Mouse (Mus musculus) Patski (cell line): ENCODE results near the gene Zg16. TPM values are rescaled to one million over a fixed set of nuclear protein-coding genes. Genes with fewer than 3 reads are reported as not detected.

ENCODE experiments used
- ATAC-seq: fragments of 100-300 bp; one replicate; pipeline ENCODE4 v1.8.0; 2021
- CTCF ChIA-PET: fragments of 350-600 bp; sonication (Branson Sonifier 250); formaldehyde crosslinking; loops from one replicate; lab custom pipeline; 2022; ENCODE audit warnings: inconsistent platforms; lab: Charles Lee
- POLR2A ChIA-PET: fragments of 350-600 bp; sonication (Branson Sonifier 250); formaldehyde crosslinking; loops from one replicate; lab custom pipeline; 2022; ENCODE audit warnings: antibody characterized with exemption, inconsistent platforms; lab: Charles Lee
- DNase-seq: peaks from one replicate; pipeline ENCODE4 v3.0.0-alpha.2; 2011; ENCODE audit warnings: low read depth, low spot score
- H3K27me3 ChIP-seq: fragments of 371-371 bp; one replicate; pipeline ENCODE4 v1.5.1; 2021
- CTCF ChIP-seq: fragments of 100-300 bp; IDR thresholded peaks from one replicate; pipeline ENCODE4 v1.5.1; 2021
- in situ Hi-C: fragments of 300-500 bp; cut with MboI; formaldehyde crosslinking; loops from 3 replicates; pipeline ENCODE4 v1.11.1; 2018; ENCODE audit warnings: low pct_unique_long_range_greater_than_20kb, mixed read lengths
- polyA plus RNA-seq: library from polyadenylated mRNA; unstranded; gene quantifications from one replicate; pipeline ENCODE4 v1.2.3, GENCODE M21; 2021

Zg16 gene
- polyA plus RNA-seq, 1 experiment from 2014 or later = not detected

- in situ Hi-C loops = no loop called here
- ChIA-PET CTCF (no interaction called here), POLR2A (no interaction called here)
- TF ChIP-seq CTCF = no peak
- H3K27me3 ChIP-seq = no peaks in the 10 kb centered on the region
- DNase-seq (no peak), ATAC-seq (no peak)
Observed at GRCm38 (mm10) chr7:127080045-127080444, 7.1 kb downstream of the Zg16 start.

- ChIA-PET CTCF (no interaction called here), POLR2A (no interaction called here)
- in situ Hi-C loops = no loop called here
- ATAC-seq = no peak
- no peak for DNase-seq
- no peak for TF ChIP-seq CTCF
- H3K27me3 ChIP-seq = no peaks in the 10 kb centered on the region
Observed at GRCm38 (mm10) chr7:127077692-127078091, 9.4 kb downstream of the Zg16 start.

GRCm38 (mm10) chr7:127076188-127076587 is 10.9 kb downstream of the Zg16 start:
- H3K27me3 ChIP-seq = no peaks in the 10 kb centered on the region
- in situ Hi-C loops = no loop called here
- no peak for TF ChIP-seq CTCF
- ATAC-seq (peak; percentile 17), DNase-seq (peak; percentile 72)
- POLR2A ChIA-PET = no interaction called here
- CTCF ChIA-PET = no interaction called here

- ATAC-seq (no peak), DNase-seq (no peak)
- POLR2A ChIA-PET = interaction anchor here (0.6 kb wide), 2 partner anchors 56 to 705 kb away, joined by 4 to 6 read pairs; partner anchors contain the start of gene Pagr1a
- H3K27me3 ChIP-seq = no peaks in the 10 kb centered on the region
- in situ Hi-C loops = no loop called here
- no peak for TF ChIP-seq CTCF
- CTCF ChIA-PET = no interaction called here
Observed at GRCm38 (mm10) chr7:127073221-127073620, 13.9 kb downstream of the Zg16 start.

- DNase-seq (no peak), ATAC-seq (no peak)
- H3K27me3 ChIP-seq = no peaks in the 10 kb centered on the region
- in situ Hi-C loops = no loop called here
- ChIA-PET CTCF (interaction anchor here (1.0 kb wide), 1 partner anchor 43 kb away, joined by 4 read pairs; no protein-coding TSS in a partner anchor), POLR2A (interaction anchor here (0.8 to 0.9 kb wide), 2 partner anchors 29 to 43 kb away, joined by 3 read pairs; partner anchors contain the start of gene Kif22)
- no peak for TF ChIP-seq CTCF
Observed at GRCm38 (mm10) chr7:127070871-127071413, 16.2 kb downstream of the Zg16 start.

GRCm38 (mm10) chr7:127066317-127066716 is 20.8 kb downstream of the Zg16 start:
- ChIA-PET POLR2A (no interaction called here), CTCF (no interaction called here)
- no peaks in the 10 kb centered on the region for H3K27me3 ChIP-seq
- in situ Hi-C loops = no loop called here
- no peak for TF ChIP-seq CTCF
- DNase-seq = no peak
- no peak for ATAC-seq

GRCm38 (mm10) chr7:127065538-127065937 is 21.6 kb downstream of the Zg16 start:
- ChIA-PET POLR2A (no interaction called here), CTCF (no interaction called here)
- in situ Hi-C loops = no loop called here

GRCm38 (mm10) chr7:127055026-127055585 is 32.0 kb downstream of the Zg16 start:
- H3K27me3 ChIP-seq = peaks cover 4% of the 10 kb centered on the region
- no peak for DNase-seq
- in situ Hi-C loops = loop anchor here (5.0 kb wide), 1 partner anchor 37 kb away; the partner anchor contains the start of gene AI467606
- ChIA-PET POLR2A (no interaction called here), CTCF (no interaction called here)
- ATAC-seq = no peak
- no peak for TF ChIP-seq CTCF

More at GRCm38 (mm10) chr7:127065538-127065937, 21.6 kb downstream of the Zg16 start:
- no peaks in the 10 kb centered on the region for H3K27me3 ChIP-seq
- DNase-seq (no peak), ATAC-seq (no peak)
- no peak for TF ChIP-seq CTCF

GRCm38 (mm10) chr7:127041851-127042672 is 45.1 kb downstream of the Zg16 start, which contains the start of gene Kif22:
Gene Kif22 (minus strand): TSS chr7:127042471.
- in situ Hi-C loops = no loop called here
- peak; percentile 50 for DNase-seq
- CTCF ChIA-PET = interaction anchor here (1.1 to 1.6 kb wide), 3 partner anchors 13 to 68 kb away, joined by 3 to 4 read pairs (median 3); no protein-coding TSS in a partner anchor
- no peaks in the 10 kb centered on the region for H3K27me3 ChIP-seq
- no peak for TF ChIP-seq CTCF
- ATAC-seq = peak; percentile 84
- POLR2A ChIA-PET = interaction anchor here (0.8 to 1.9 kb wide), 5 partner anchors 10 to 29 kb away, joined by 3 to 5 read pairs (median 3); no protein-coding TSS in a partner anchor

GRCm38 (mm10) chr7:127031244-127031643 is 55.9 kb downstream of the Zg16 start:
- ATAC-seq (no peak), DNase-seq (no peak)
- H3K27me3 ChIP-seq = no peaks in the 10 kb centered on the region
- no peak for TF ChIP-seq CTCF
- CTCF ChIA-PET = interaction anchor here (1.4 kb wide), 1 partner anchor 14 kb away, joined by 3 read pairs; the partner anchor contains the start of gene Pagr1a
- in situ Hi-C loops = no loop called here
- POLR2A ChIA-PET = interaction anchor here (1.4 kb wide), 1 partner anchor 11 kb away, joined by 3 read pairs; the partner anchor contains the start of gene Kif22
